Mouse (Mus musculus) forebrain, embryonic 15.5 days (tissue): ENCODE measurements around the gene Nap1l1. TPM values are rescaled to one million over a fixed set of nuclear protein-coding genes. Genes with fewer than 3 reads are reported as not detected.

Source experiments
- ATAC-seq: fragments of 200-750 bp; cut with Nextera tagmentation; replicated peaks from 2 replicates; pipeline ENCODE4 v1.8.0; 2017; ENCODE audit warnings: mild to moderate bottlenecking, moderate TSS enrichment, moderate library complexity
- H3K27ac ChIP-seq: fragments of 300-500 bp; sonication (generic); replicated peaks from 2 replicates; pipeline ENCODE4 v1.5.1; 2015; ENCODE audit warnings: mild to moderate bottlenecking, inconsistent platforms
- H3K27me3 ChIP-seq: fragments of 300-500 bp; sonication (generic); 2 replicates; pipeline ENCODE4 v1.6.1; 2015; ENCODE audit warnings: inconsistent platforms
- H3K36me3 ChIP-seq: fragments of 300-500 bp; sonication (generic); 2 replicates; pipeline ENCODE4 v1.6.1; 2015; ENCODE audit warnings: mild to moderate bottlenecking, inconsistent platforms
- H3K4me1 ChIP-seq: fragments of 300-500 bp; sonication (generic); 2 replicates; pipeline ENCODE4 v1.6.1; 2015; ENCODE audit warnings: inconsistent platforms
- H3K4me2 ChIP-seq: fragments of 300-500 bp; sonication (generic); replicated peaks from 2 replicates; pipeline ENCODE4 v1.6.1; 2015; ENCODE audit warnings: mild to moderate bottlenecking, inconsistent platforms
- H3K4me3 ChIP-seq: fragments of 300-500 bp; sonication (generic); 2 replicates; pipeline ENCODE4 v1.5.1; 2015; ENCODE audit warnings: mild to moderate bottlenecking, inconsistent platforms
- H3K9ac ChIP-seq: fragments of 300-500 bp; sonication (generic); replicated peaks from 2 replicates; pipeline ENCODE4 v1.6.1; 2015; ENCODE audit warnings: mild to moderate bottlenecking, inconsistent platforms
- H3K9me3 ChIP-seq: fragments of 300-500 bp; sonication (generic); 2 replicates; pipeline ENCODE4 v1.6.1; 2016; ENCODE audit warnings: inconsistent platforms
- WGBS: fragments of 180-500 bp; shearing (Covaris S2); methylation state at CpG from one replicate; pipeline ENCODE4 v1.1.7; 2015; ENCODE audit warnings: mixed read lengths; 5-methylcytosine and 5-hydroxymethylcytosine counted together
- polyA plus RNA-seq: library from polyadenylated mRNA; unstranded; fragments of >200 nt; fragmentation: Nextera tagmentation; extraction: Ambion mirVana; gene quantifications from 2 replicates; pipeline ENCODE4 v1.2.1, GENCODE M21; 2015

Nap1l1 gene
- polyA plus RNA-seq, 1 experiment from 2014 or later: 219 TPM

- Histone ChIP-seq H3K4me3 (no peak overlapping the region), H3K4me2 (no peak overlapping the region), H3K27me3 (no peaks in the 10 kb centered on the region), H3K27ac (no peak overlapping the region), H3K36me3 (no peaks in the 10 kb centered on the region), H3K9me3 (no peaks in the 10 kb centered on the region), H3K9ac (no peak overlapping the region), H3K4me1 (peaks cover 9% of the 10 kb centered on the region)
- WGBS: 76% methylated on average over 9 of the region's 9 CpGs
- ATAC-seq: no peak
Observed at GRCm38 (mm10) chr10:111540678-111541077, 67.7 kb downstream of the Nap1l1 start.

GRCm38 (mm10) chr10:111543106-111543505 is 70.1 kb downstream of the Nap1l1 start:
- 83% methylated on average over 7 of the region's 7 CpGs for WGBS

GRCm38 (mm10) chr10:111543781-111544260 is 70.8 kb downstream of the Nap1l1 start:
- H3K4me3 ChIP-seq: no peak overlapping the region
- no peaks in the 10 kb centered on the region for H3K36me3 ChIP-seq
- H3K4me1 ChIP-seq: peaks cover 14% of the 10 kb centered on the region
- H3K4me2 ChIP-seq: no peak overlapping the region
- H3K9me3 ChIP-seq: no peaks in the 10 kb centered on the region
- 0 out of 2 replicates have a peak, but pooled peaks have one; percentile 23 for ATAC-seq
- H3K27ac ChIP-seq: no peak overlapping the region
- 63% methylated on average over 7 of the region's 7 CpGs for WGBS
- no peak overlapping the region for H3K9ac ChIP-seq
- H3K27me3 ChIP-seq: no peaks in the 10 kb centered on the region

More at GRCm38 (mm10) chr10:111543106-111543505, 70.1 kb downstream of the Nap1l1 start:
- no peak for ATAC-seq
- no peaks in the 10 kb centered on the region for H3K36me3 ChIP-seq
- no peak overlapping the region for H3K9ac ChIP-seq
- no peaks in the 10 kb centered on the region for H3K9me3 ChIP-seq
- H3K4me3 ChIP-seq: no peak overlapping the region
- H3K4me1 ChIP-seq: peaks cover 12% of the 10 kb centered on the region
- H3K27ac ChIP-seq: no peak overlapping the region
- H3K4me2 ChIP-seq: no peak overlapping the region
- no peaks in the 10 kb centered on the region for H3K27me3 ChIP-seq

GRCm38 (mm10) chr10:111544311-111544710 is 71.3 kb downstream of the Nap1l1 start:
- Histone ChIP-seq H3K36me3 (no peaks in the 10 kb centered on the region), H3K9ac (no peak overlapping the region), H3K4me2 (no peak overlapping the region), H3K27me3 (no peaks in the 10 kb centered on the region), H3K27ac (no peak overlapping the region), H3K4me3 (no peak overlapping the region), H3K4me1 (peaks cover 14% of the 10 kb centered on the region), H3K9me3 (no peaks in the 10 kb centered on the region)
- ATAC-seq: no peak
- 77% methylated on average over 4 of the region's 4 CpGs for WGBS

GRCm38 (mm10) chr10:111545648-111546047 is 72.6 kb downstream of the Nap1l1 start:
- ATAC-seq: no peak
- no peak overlapping the region for H3K4me2 ChIP-seq
- WGBS: 72% methylated on average over 4 of the region's 4 CpGs
- H3K9ac ChIP-seq: no peak overlapping the region
- no peaks in the 10 kb centered on the region for H3K36me3 ChIP-seq
- H3K27ac ChIP-seq: no peak overlapping the region
- no peak overlapping the region for H3K4me3 ChIP-seq
- no peaks in the 10 kb centered on the region for H3K27me3 ChIP-seq
- no peaks in the 10 kb centered on the region for H3K9me3 ChIP-seq
- H3K4me1 ChIP-seq: peaks cover 15% of the 10 kb centered on the region

Other genes starting within 250 kb of the Nap1l1 start
- 5.3 and 6.3 TPM in 2 replicates for gene Bbs10, start 174.5 kb upstream of the Nap1l1 start, polyA plus RNA-seq
- 23.3 and 24.3 TPM in 2 replicates for gene Phlda1, start 33.1 kb downstream of the Nap1l1 start, polyA plus RNA-seq